Mouse (Mus musculus): ENCODE results near the gene Erp29. TPM values are rescaled to one million over a fixed set of nuclear protein-coding genes. Genes with fewer than 3 reads are reported as not detected.

The Erp29 gene
- total RNA-seq, 1 experiment from 2014 or later: 719 TPM

- no peak for ATAC-seq (replicated peaks; ENCODE audit: low read depth, poor library complexity, severe bottlenecking)
Observed at GRCm38 (mm10) chr5:121393402-121393801, 58.9 kb downstream of the Erp29 start.

GRCm38 (mm10) chr5:121392667-121393380, 59.5 kb downstream of the Erp29 start:
- ATAC-seq (replicated peaks; ENCODE audit: low read depth, poor library complexity, severe bottlenecking): no peak

- ATAC-seq (replicated peaks; ENCODE audit: low read depth, poor library complexity, severe bottlenecking): no peak
Observed at GRCm38 (mm10) chr5:121389691-121390090, 62.6 kb downstream of the Erp29 start.

- ATAC-seq (replicated peaks; ENCODE audit: low read depth, poor library complexity, severe bottlenecking): no peak
Observed at GRCm38 (mm10) chr5:121389106-121389505, 63.2 kb downstream of the Erp29 start.

- no peak for ATAC-seq (replicated peaks; ENCODE audit: low read depth, poor library complexity, severe bottlenecking)
Observed at GRCm38 (mm10) chr5:121387126-121387525, 65.2 kb downstream of the Erp29 start.

- no peak for ATAC-seq (replicated peaks; ENCODE audit: low read depth, poor library complexity, severe bottlenecking)
Observed at GRCm38 (mm10) chr5:121386120-121386909, 66.0 kb downstream of the Erp29 start.

DNA sequence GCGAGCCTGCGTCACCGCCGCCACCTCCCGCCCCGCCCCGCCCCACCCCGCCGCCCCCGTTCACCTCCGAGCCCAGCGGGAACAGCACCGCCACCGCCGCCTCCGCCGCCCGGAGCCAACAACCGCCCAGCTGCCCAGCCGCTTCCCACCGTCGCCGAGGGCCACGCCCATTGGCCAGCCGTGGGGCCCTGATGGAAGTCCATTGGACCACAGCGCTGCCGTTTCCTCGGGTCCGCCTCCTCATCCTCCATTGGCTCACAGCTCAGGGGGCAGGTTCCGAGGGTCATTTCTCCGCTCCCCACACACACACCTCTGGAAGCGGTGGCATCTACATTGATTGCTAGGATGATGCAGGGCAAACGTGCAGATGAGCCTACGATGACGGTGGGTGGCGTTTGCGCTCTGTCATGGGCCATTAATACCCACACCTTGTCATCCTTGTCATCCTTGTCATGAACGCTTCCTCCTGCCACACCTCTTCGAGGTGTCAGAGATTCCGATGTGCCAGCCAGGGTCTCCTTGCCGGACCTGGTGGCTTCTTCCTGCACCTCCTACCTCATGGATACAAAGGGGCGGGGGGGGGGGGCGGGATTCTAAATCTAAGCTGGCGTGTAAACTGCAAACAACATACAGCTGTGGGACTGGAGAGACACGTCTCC, 66.7 kb downstream of the Erp29 start, which contains the start of gene Trafd1:
TSS of gene Trafd1 (minus strand) at position 172 of the 659 bp plus-strand sequence.
- ATAC-seq (replicated peaks; ENCODE audit: low read depth, poor library complexity, severe bottlenecking): peak; percentile 96

- ATAC-seq (replicated peaks; ENCODE audit: low read depth, poor library complexity, severe bottlenecking): peak; percentile 6; the same call in 1 of the 2 replicates
Observed at GRCm38 (mm10) chr5:121384757-121385460, 67.4 kb downstream of the Erp29 start.

GRCm38 (mm10) chr5:121383857-121384756, 68.2 kb downstream of the Erp29 start:
- no peak for ATAC-seq (replicated peaks; ENCODE audit: low read depth, poor library complexity, severe bottlenecking)

- ATAC-seq (replicated peaks; ENCODE audit: low read depth, poor library complexity, severe bottlenecking): no peak
Observed at GRCm38 (mm10) chr5:121380692-121381091, 71.6 kb downstream of the Erp29 start.

DNA sequence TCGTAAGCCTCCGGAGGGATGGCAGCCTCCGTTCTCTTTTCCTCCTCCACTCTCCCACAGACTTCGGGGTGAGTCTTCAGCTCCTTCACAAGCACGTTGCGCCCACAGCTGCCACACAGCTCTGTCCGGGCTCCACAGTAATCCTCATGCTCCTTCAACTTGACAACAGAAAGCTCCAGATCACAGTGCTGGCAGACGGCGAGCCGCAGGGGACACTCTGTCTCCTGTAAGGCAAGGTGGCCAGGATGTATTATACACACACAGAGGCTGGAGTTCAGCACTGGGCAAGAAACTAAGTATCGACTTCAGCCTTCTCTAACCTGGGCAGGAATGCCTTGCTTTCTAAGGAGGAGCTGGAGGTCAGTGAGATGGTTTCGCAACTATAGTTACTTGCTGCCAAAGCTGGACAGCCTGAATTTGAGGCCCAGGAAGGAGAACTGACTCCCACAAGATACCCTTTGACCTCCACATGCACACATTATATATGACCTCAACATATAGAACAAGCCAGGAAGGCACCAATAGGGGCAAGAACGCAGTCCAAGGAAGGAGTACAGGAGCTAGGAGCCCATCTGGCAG, 73.5 kb downstream of the Erp29 start:
- ATAC-seq (replicated peaks; ENCODE audit: low read depth, poor library complexity, severe bottlenecking): no peak

Other genes starting within 250 kb of the Erp29 start
- gene Rpl6, start 248.0 kb downstream of the Erp29 start, total RNA-seq (2017): 1,473 and 1,687 TPM in 2 replicates
- 19.1 and 20.1 TPM in 2 replicates for gene Hectd4, start 232.3 kb downstream of the Erp29 start, total RNA-seq (2017)
- 25.5 and 45.0 TPM in 2 replicates for gene Trafd1, start 66.9 kb downstream of the Erp29 start, total RNA-seq (2017)
- gene Naa25, start 54.6 kb downstream of the Erp29 start, total RNA-seq (2017): 68.7 and 73.2 TPM in 2 replicates
- gene Tmem116, start 613 bp downstream of the Erp29 start, total RNA-seq (2017): 0.14 TPM in 1 of 2 replicates, not detected in the other
- gene Adam1b, start 50.9 kb upstream of the Erp29 start, total RNA-seq (2017): 0.23 TPM in 1 of 2 replicates, not detected in the other
- gene Adam1a, start 93.0 kb upstream of the Erp29 start, total RNA-seq (2017): 3.1 and 3.4 TPM in 2 replicates
- not detected in 2 replicates for gene Gm42878, start 93.0 kb upstream of the Erp29 start, total RNA-seq (2017)
- 93.8 and 95.0 TPM in 2 replicates for gene Mapkapk5, start 93.4 kb upstream of the Erp29 start, total RNA-seq (2017)
- gene Aldh2, start 141.3 kb upstream of the Erp29 start, total RNA-seq (2017): 255 and 314 TPM in 2 replicates
- gene Acad12, start 166.4 kb upstream of the Erp29 start, total RNA-seq (2017): 1.1 TPM in 2 replicates
- 2.6 and 8.5 TPM in 2 replicates for gene Acad10, start 208.0 kb upstream of the Erp29 start, total RNA-seq (2017)
- 68.5 and 71.9 TPM in 2 replicates for gene Brap, start 208.1 kb upstream of the Erp29 start, total RNA-seq (2017)

Measured in common myeloid progenitor, adult 5-6 weeks (primary cell).